9 mouse cellular contexts compared by ENCODE assay signal in the genomic region with DNA sequence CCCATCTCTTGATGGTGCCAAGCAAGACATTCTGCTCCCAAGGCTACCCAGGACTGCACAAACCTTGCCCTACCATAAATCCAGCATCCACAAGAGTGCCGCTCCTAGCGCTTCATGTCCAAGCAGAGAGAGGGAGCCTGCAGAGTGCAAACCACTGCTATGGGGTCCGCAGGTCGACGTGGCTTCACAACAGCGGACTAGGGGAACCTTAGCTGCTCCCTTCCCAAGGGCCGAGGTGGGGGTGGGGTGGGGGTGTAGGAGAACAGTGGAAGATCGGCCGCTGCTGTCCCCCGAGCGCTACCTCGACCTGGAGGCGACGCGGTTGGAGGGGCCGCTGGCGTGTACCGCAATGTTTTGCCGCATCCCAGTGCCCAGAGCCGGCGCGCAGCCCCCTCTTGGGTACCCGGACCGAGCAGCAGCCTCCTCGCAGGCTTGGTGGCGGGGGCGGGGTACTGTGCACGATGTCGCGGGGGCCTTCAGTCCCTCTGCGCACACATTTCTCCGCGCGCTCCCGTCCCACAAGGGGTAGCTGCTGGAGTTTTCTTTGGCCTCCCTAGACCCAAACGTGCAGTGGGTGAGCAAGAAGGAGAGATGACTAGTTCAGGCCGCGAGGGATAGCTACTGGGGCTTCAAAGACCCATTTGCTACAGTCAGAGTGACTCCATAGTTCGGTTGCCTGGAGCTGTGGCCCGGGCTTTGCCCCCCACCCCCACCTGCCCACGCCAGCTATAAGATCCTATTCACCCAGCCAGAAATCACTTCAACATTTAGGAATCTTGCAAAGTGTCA. TPM values are rescaled to one million over a fixed set of nuclear protein-coding genes. Genes with fewer than 3 reads are reported as not detected.
DNase-seq lines count a peak whose midpoint lies in the region; ATAC-seq lines count a peak whose summit lies in the region.
"Had no signal": no experiment of that assay in that cellular context is flagged by ENCODE, and none has a peak within 500 bp of the region (broad histone marks: within the 10 kb centered on the region; RNA-seq: fewer than 3 reads in every experiment).

No protein-coding gene starts in this region.

- H3K4me1 ChIP-seq in lung, embryonic 15.5 days: no peaks in the 10 kb centered on the region
- H3K4me1 ChIP-seq in embryonic facial prominence, embryonic 13.5 days: no peaks in the 10 kb centered on the region
- no peaks in the 10 kb centered on the region for H3K4me1 ChIP-seq in intestine, embryonic 15.5 days (replicated peaks)
- no peaks in the 10 kb centered on the region for H3K4me1 ChIP-seq in midbrain, embryonic 14.5 days (ENCODE audit: control insufficient read depth, insufficient read depth, low read length)

- peak; percentile 39 for ATAC-seq in lung, embryonic 15.5 days (ENCODE audit: borderline replicate concordance, extremely low read depth, low FRiP score, low TSS enrichment)
- ATAC-seq in embryonic facial prominence, embryonic 13.5 days (ENCODE audit: insufficient number of reproducible peaks, insufficient read depth, low FRiP score, low TSS enrichment, low read depth): no peak
- peak; percentile 36; the same call in 1 of the 2 replicates for ATAC-seq in intestine, embryonic 15.5 days
- ATAC-seq in midbrain, embryonic 14.5 days (ENCODE audit: low FRiP score, low TSS enrichment): peak; percentile 59

- 9% methylated on average over 41 of the region's 41 CpGs for WGBS in lung, embryonic 15.5 days
- 15% methylated on average over 41 of the region's 41 CpGs for WGBS in embryonic facial prominence, embryonic 13.5 days
- 13% methylated on average over 41 of the region's 41 CpGs for WGBS in intestine, embryonic 15.5 days
- WGBS in midbrain, embryonic 14.5 days: 16% methylated on average over 41 of the region's 41 CpGs

- no peaks in the 10 kb centered on the region for H3K9me3 ChIP-seq in lung, embryonic 15.5 days
- no peaks in the 10 kb centered on the region for H3K9me3 ChIP-seq in embryonic facial prominence, embryonic 13.5 days
- no peaks in the 10 kb centered on the region for H3K9me3 ChIP-seq in intestine, embryonic 15.5 days
- no peaks in the 10 kb centered on the region for H3K9me3 ChIP-seq in midbrain, embryonic 14.5 days (ENCODE audit: control insufficient read depth, low read length)

- no peak overlapping the region for H3K27ac ChIP-seq in lung, embryonic 15.5 days
- no peak overlapping the region for H3K27ac ChIP-seq in embryonic facial prominence, embryonic 13.5 days
- H3K27ac ChIP-seq in intestine, embryonic 15.5 days: no peak overlapping the region
- H3K27ac ChIP-seq in midbrain, embryonic 14.5 days (replicated peaks; ENCODE audit: low read depth, low read length): peak overlapping the region; percentile 80

- H3K4me3 ChIP-seq in lung, embryonic 15.5 days: peak overlapping the region; percentile 37
- H3K4me3 ChIP-seq in embryonic facial prominence, embryonic 13.5 days: peak overlapping the region; percentile 50
- peak overlapping the region; percentile 44 for H3K4me3 ChIP-seq in intestine, embryonic 15.5 days (replicated peaks)
- H3K4me3 ChIP-seq in midbrain, embryonic 14.5 days (replicated peaks; ENCODE audit: low read depth, low read length): peak overlapping the region; percentile 53

- H3K36me3 ChIP-seq in lung, embryonic 15.5 days: no peaks in the 10 kb centered on the region
- H3K36me3 ChIP-seq in embryonic facial prominence, embryonic 13.5 days: no peaks in the 10 kb centered on the region
- H3K36me3 ChIP-seq in intestine, embryonic 15.5 days: no peaks in the 10 kb centered on the region
- H3K36me3 ChIP-seq in midbrain, embryonic 14.5 days (ENCODE audit: control insufficient read depth, insufficient read depth, low read length): no peaks in the 10 kb centered on the region

- peak overlapping the region; percentile 59 for H3K4me2 ChIP-seq in lung, embryonic 15.5 days
- H3K4me2 ChIP-seq in embryonic facial prominence, embryonic 13.5 days: peak overlapping the region; percentile 74
- peak overlapping the region; percentile 77 for H3K4me2 ChIP-seq in intestine, embryonic 15.5 days (replicated peaks)
- H3K4me2 ChIP-seq in midbrain, embryonic 14.5 days (ENCODE audit: low read length): peak overlapping the region; percentile 59

- H3K9ac ChIP-seq in lung, embryonic 15.5 days: no peak overlapping the region
- 0 out of 2 replicates have a peak overlapping the region, but pooled peaks have one; percentile 53 for H3K9ac ChIP-seq in embryonic facial prominence, embryonic 13.5 days
- H3K9ac ChIP-seq in intestine, embryonic 15.5 days: no peak overlapping the region
- peak overlapping the region; percentile 62 for H3K9ac ChIP-seq in midbrain, embryonic 14.5 days (replicated peaks; ENCODE audit: low read length)

- no peaks in the 10 kb centered on the region for H3K27me3 ChIP-seq in lung, embryonic 15.5 days
- peaks cover 9% of the 10 kb centered on the region; the same call in 1 of the 2 replicates for H3K27me3 ChIP-seq in embryonic facial prominence, embryonic 13.5 days
- H3K27me3 ChIP-seq in intestine, embryonic 15.5 days (replicated peaks): no peaks in the 10 kb centered on the region
- H3K27me3 ChIP-seq in midbrain, embryonic 14.5 days (ENCODE audit: control insufficient read depth, insufficient read depth, low read length): no peaks in the 10 kb centered on the region

- DNase-seq in lung, postnatal 14 days: no peak
- peak; percentile 57 for DNase-seq in midbrain, embryonic 14.5 days
- no peak for DNase-seq in testis, postnatal 14 days (ENCODE audit: low spot score)
- no peak for DNase-seq in c-Kit-positive CD71-positive TER-119-positive erythroid progenitor cells, embryonic 14.5 days (ENCODE audit: low spot score)
- DNase-seq in B cell, adult 2 months: no peak

RNA-seq across cellular contexts. Expression of a gene that starts 1.1 kb away (rescaled TPM):
- 0.99 and 1.1 TPM in 2 replicates for polyA plus RNA-seq in lung, embryonic 15.5 days (2015; fragmentation: Nextera tagmentation; extraction: Ambion mirVana)
- 2.2 and 3.3 TPM in 2 replicates for polyA plus RNA-seq in embryonic facial prominence, embryonic 13.5 days (2015; fragmentation: Nextera tagmentation; extraction: Ambion mirVana)
- 2.7 and 3.2 TPM in 2 replicates for polyA plus RNA-seq in intestine, embryonic 15.5 days (2015; fragmentation: Nextera tagmentation; extraction: Ambion mirVana)
- polyA plus RNA-seq in midbrain, embryonic 14.5 days (2014; fragmentation: Nextera tagmentation; extraction: Ambion mirVana): 15.7 and 18.6 TPM in 2 replicates
- polyA plus RNA-seq: liver, adult 2 months had no signal

Comparison
In these comparisons a context has a peak if more than half of its experiments do, and no peak if none do; other contexts are left out.
1. H3K9ac ChIP-seq: peak in embryonic facial prominence, embryonic 13.5 days (single experiment) and midbrain, embryonic 14.5 days (single experiment); none in lung, embryonic 15.5 days (single experiment) and intestine, embryonic 15.5 days (single experiment).
2. Peak in every context shown above with its lines, with median percentiles within 50 percentile points of each other: H3K4me2 ChIP-seq and H3K4me3 ChIP-seq.